Mouse (Mus musculus) myocyte (in vitro differentiated cells): ENCODE data around the gene Spink2.

Experiments used
- E2F4 ChIP-seq: IDR thresholded peaks from one replicate; pipeline ENCODE4 v1.6.1; 2011; ENCODE audit warnings: mild to moderate bottlenecking, control low read depth, moderate library complexity; ENCODE audit not compliant: insufficient read depth
- MYOG ChIP-seq, 3 experiments: IDR thresholded peaks; one replicate each; pipeline ENCODE4 v1.6.1; 2011; ENCODE audit warnings: control low read depth in 2 of 3, low read depth in 2 of 3, mild to moderate bottlenecking in 2 of 3; ENCODE audit not compliant: insufficient read length in 2 of 3, control insufficient read depth in 1 of 3, insufficient read depth in 1 of 3
- POLR2A ChIP-seq: IDR thresholded peaks from one replicate; pipeline ENCODE4 v1.6.1; 2011; ENCODE audit warnings: low read depth, mild to moderate bottlenecking, control low read depth, moderate library complexity; ENCODE audit not compliant: insufficient read length
- TCF12 ChIP-seq: IDR thresholded peaks from one replicate; pipeline ENCODE4 v1.6.1; 2011; ENCODE audit warnings: mild to moderate bottlenecking, control low read depth; ENCODE audit not compliant: poor library complexity, insufficient read depth, severe bottlenecking
- USF1 ChIP-seq: IDR thresholded peaks from one replicate; pipeline ENCODE4 v1.6.1; 2011; ENCODE audit warnings: low read depth, mild to moderate bottlenecking, control low read depth, moderate library complexity

- TF ChIP-seq POLR2A (no peak), USF1 (no peak), E2F4 (no peak), TCF12 (no peak), MYOG (IDR thresholded peaks at IDR 0.05; ENCODE audit: control insufficient read depth in 1 of 3, insufficient read depth in 1 of 3, insufficient read length in 2 of 3, low read depth in 2 of 3) (no peak)
Measured at GRCm38 (mm10) chr5:77244331-77244987, 33.2 kb upstream of the Spink2 start.
